Mouse (Mus musculus): ENCODE measurements around the gene Hnf1b. TPM values are rescaled to one million over a fixed set of nuclear protein-coding genes. Genes with fewer than 3 reads are reported as not detected.

The Hnf1b gene
- polyA plus RNA-seq, 1 experiment from 2014 or later, result 0.07 TPM

- 79% methylated on average over 6 of the region's 6 CpGs for whole genome bisulfite sequencing
These were observed 33.2 kb downstream of the Hnf1b start for GRCm38 (mm10) chr11:83883074-83883473.

DNA sequence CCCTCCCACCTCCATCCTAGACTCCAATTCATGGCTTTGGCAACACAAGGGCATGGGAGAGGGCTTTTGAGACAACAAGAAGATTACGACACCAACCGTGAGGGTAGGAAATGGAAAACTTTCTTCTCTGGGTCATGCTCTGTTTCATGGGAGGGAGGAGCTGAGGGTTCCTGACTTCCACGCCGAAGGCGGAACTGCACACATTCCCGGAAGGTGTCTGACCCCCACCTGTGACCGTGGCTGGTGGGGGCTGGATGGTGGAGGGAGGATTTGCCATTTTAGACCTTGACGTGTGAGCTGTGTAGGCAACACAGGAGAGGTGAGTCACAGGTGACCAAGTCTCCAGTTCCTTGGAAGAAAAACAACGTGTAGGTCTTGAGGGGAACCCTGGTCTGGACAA lies 33.9 kb downstream of the Hnf1b start:
- Histone ChIP-seq H3K4me1 (peaks cover 5% of the 10 kb centered on the region; the same call in 1 of the 2 replicates), H3K27ac (replicated peaks) (no peak overlapping the region), H3K27me3 (replicated peaks; ENCODE audit: low read depth, poor library complexity, severe bottlenecking) (no peaks in the 10 kb centered on the region), H3K9me3 (no peaks in the 10 kb centered on the region), H3K36me3 (replicated peaks) (no peaks in the 10 kb centered on the region), H3K4me3 (no peak overlapping the region)
- 89% methylated on average over 9 of the region's 9 CpGs for WGBS
- DNase-seq (ENCODE audit: low spot score), result no peak

More at GRCm38 (mm10) chr11:83883074-83883473, 33.2 kb downstream of the Hnf1b start:
- Histone ChIP-seq H3K9me3 (no peaks in the 10 kb centered on the region), H3K27ac (replicated peaks) (no peak overlapping the region), H3K27me3 (replicated peaks; ENCODE audit: low read depth, poor library complexity, severe bottlenecking) (no peaks in the 10 kb centered on the region), H3K36me3 (replicated peaks) (no peaks in the 10 kb centered on the region), H3K4me3 (no peak overlapping the region), H3K4me1 (peaks cover 5% of the 10 kb centered on the region; the same call in 1 of the 2 replicates)
- DNase-seq (ENCODE audit: low spot score), result no peak

DNA sequence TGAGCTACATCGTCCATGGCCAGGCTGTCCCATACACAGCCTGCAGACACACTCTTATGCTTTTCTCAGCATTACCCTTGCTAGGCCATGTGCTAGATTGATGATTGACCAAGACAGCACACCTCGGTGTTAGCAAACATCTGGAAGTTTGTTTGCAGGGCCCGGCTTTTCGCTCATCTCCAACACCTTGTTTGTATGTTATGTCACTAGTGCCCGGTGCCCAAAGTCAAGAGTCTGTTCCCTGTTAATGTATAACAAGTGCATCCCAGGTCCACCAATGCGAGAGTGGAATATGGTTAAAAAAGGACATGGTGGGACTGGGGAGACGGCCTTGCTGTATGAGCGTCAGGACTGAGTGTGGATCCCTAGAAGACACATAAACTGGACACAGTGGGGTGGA lies 35.3 kb downstream of the Hnf1b start:
- H3K9me3 ChIP-seq, result no peaks in the 10 kb centered on the region
- 91% methylated on average over 8 of the region's 8 CpGs for WGBS
- H3K4me3 ChIP-seq, result no peak overlapping the region
- H3K27ac ChIP-seq (replicated peaks), result no peak overlapping the region
- H3K27me3 ChIP-seq (replicated peaks; ENCODE audit: low read depth, poor library complexity, severe bottlenecking), result no peaks in the 10 kb centered on the region
- peaks cover 5% of the 10 kb centered on the region; the same call in 1 of the 2 replicates for H3K4me1 ChIP-seq
- no peak for DNase-seq (ENCODE audit: low spot score)
- H3K36me3 ChIP-seq (replicated peaks), result no peaks in the 10 kb centered on the region

DNA sequence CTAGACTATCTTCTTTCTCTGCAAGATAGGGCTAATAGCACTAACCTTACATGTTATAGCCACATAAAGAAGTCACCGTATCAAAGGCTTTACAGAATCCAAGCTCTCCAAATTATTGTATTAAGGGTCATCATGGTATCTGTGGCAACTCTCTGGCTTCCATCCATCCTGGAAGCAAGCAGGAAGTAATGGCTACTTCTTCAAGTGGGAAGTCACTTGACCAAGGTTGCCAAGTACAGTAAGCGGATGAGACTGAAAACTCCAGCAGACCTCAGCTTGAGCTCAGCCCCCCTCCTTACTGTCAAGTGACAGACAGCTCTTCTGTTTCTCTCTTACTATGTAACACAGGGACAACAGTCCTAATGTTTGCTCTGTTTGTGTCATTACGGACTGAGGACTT lies 36.9 kb downstream of the Hnf1b start:
- H3K4me1 ChIP-seq, result peaks cover 9% of the 10 kb centered on the region
- no peak overlapping the region for H3K27ac ChIP-seq (replicated peaks)
- no peak overlapping the region for H3K4me3 ChIP-seq
- no peaks in the 10 kb centered on the region for H3K27me3 ChIP-seq (replicated peaks; ENCODE audit: low read depth, poor library complexity, severe bottlenecking)
- WGBS, result 82% methylated on average over 3 of the region's 3 CpGs
- no peak for DNase-seq (ENCODE audit: low spot score)
- H3K36me3 ChIP-seq (replicated peaks), result no peaks in the 10 kb centered on the region
- H3K9me3 ChIP-seq, result no peaks in the 10 kb centered on the region

DNA sequence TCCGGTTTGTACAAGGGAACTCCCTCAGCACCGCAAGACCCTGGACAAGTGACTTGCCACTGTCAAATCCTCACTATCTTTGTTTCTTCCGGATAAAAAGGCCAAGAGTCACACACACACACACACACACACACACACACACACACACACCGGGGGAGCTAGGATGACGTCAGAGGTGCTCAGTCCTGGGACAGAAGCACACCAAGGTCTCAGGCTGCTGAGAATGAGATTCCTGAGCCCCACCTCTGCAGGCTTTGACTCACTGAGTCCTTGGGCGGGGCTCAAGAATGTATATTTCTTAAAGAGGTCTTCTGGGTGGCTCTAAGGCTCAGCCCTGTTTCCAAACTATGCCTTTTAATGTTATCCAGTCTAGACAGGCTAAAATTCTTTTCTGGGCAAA lies 41.5 kb downstream of the Hnf1b start:
- Histone ChIP-seq H3K27ac (replicated peaks) (no peak overlapping the region), H3K36me3 (replicated peaks) (no peaks in the 10 kb centered on the region), H3K9me3 (no peaks in the 10 kb centered on the region), H3K4me3 (no peak overlapping the region), H3K4me1 (peaks cover 21% of the 10 kb centered on the region), H3K27me3 (replicated peaks; ENCODE audit: low read depth, poor library complexity, severe bottlenecking) (no peaks in the 10 kb centered on the region)
- peak; percentile 14 for DNase-seq (ENCODE audit: low spot score)
- 47% methylated on average over 6 of the region's 6 CpGs for WGBS

GRCm38 (mm10) chr11:83893325-83893724 lies 43.5 kb downstream of the Hnf1b start:
- no peaks in the 10 kb centered on the region for H3K9me3 ChIP-seq
- H3K27me3 ChIP-seq (replicated peaks; ENCODE audit: low read depth, poor library complexity, severe bottlenecking), result no peaks in the 10 kb centered on the region
- no peak overlapping the region for H3K4me3 ChIP-seq
- H3K4me1 ChIP-seq, result peaks cover 21% of the 10 kb centered on the region
- no peaks in the 10 kb centered on the region for H3K36me3 ChIP-seq (replicated peaks)
- no peak overlapping the region for H3K27ac ChIP-seq (replicated peaks)
- WGBS, result 78% methylated on average over 9 of the region's 9 CpGs
- DNase-seq (ENCODE audit: low spot score), result no peak

DNA sequence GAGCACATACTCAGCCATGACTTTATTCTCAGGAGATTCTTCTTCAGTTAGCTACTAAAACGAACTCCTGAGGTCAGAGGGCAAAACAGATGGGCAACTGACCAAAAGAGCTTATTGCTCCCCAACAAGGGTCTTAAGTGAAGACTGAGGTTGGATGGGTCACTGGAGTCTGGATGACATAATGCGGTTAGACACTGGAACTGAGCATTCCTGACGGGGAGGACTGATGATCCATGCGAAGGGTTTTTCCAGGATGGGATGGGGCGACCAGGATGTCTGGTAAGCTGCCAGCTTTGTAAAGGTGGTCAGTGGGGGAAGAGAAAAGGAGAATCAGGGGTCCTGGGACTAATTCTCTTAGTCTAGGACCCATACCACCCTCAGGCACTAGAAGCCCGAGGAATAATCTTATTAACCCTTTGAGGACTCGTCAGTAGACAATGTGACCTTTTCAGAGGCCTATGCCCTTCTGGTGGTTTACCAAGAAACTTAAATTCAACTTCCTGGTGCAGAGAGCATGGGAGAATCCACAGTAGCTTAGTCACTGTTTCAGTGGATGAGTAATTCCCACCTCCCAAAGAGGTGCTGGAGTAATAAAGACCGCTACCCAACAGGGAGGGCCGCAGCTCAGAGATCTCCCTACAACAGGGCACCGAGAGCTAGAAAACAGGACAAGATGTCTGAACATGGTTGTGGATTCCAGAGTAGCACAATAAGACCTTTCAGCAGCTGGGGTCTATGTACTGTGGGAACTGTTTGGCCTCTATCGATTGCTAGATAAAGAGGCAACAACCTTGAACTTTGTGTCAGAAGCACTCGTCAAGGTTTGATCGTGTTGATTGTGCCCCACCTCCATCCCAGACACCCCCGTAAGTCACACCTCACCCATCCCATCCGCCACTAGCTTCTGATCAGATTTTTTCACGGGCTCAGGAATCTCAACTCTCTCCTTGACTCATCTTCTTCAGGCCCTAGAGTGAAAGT lies 46.9 kb downstream of the Hnf1b start:
- Histone ChIP-seq H3K4me1 (peaks cover 16% of the 10 kb centered on the region), H3K27me3 (replicated peaks; ENCODE audit: low read depth, poor library complexity, severe bottlenecking) (no peaks in the 10 kb centered on the region), H3K9me3 (no peaks in the 10 kb centered on the region), H3K27ac (replicated peaks) (no peak overlapping the region), H3K36me3 (replicated peaks) (no peaks in the 10 kb centered on the region), H3K4me3 (no peak overlapping the region)
- no peak for DNase-seq (ENCODE audit: low spot score)
- 79% methylated on average over 16 of the region's 16 CpGs for whole genome bisulfite sequencing

- Histone ChIP-seq H3K27ac (replicated peaks) (no peak overlapping the region), H3K4me3 (no peak overlapping the region), H3K4me1 (peaks cover 9% of the 10 kb centered on the region), H3K27me3 (replicated peaks; ENCODE audit: low read depth, poor library complexity, severe bottlenecking) (no peaks in the 10 kb centered on the region), H3K36me3 (replicated peaks) (no peaks in the 10 kb centered on the region), H3K9me3 (no peaks in the 10 kb centered on the region)
- DNase-seq (ENCODE audit: low spot score), result no peak
- 89% methylated on average over 7 of the region's 7 CpGs for WGBS
These were observed 47.7 kb downstream of the Hnf1b start for GRCm38 (mm10) chr11:83897569-83897968.

DNA sequence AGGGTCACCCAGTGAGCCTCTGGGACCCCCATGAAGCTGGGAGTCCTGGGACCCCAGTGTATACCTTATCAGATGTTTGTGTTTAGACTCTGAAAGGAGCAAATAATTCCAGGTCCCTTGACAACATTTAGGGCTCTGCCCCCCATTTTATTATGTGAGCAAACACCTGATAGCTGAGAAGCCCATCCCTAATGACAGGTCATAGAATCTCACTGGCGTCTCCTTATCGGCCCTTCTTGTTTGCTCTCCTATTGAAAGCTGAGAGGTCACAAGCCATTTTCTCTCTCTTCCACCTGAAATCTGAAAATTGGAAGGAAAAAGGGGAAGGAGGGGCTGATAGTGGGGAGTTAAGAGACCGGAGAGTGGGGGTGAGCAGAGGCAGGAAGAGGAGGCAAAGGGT lies 52.9 kb downstream of the Hnf1b start:
- whole genome bisulfite sequencing, result 85% methylated on average over 3 of the region's 3 CpGs
- Histone ChIP-seq H3K27ac (replicated peaks) (no peak overlapping the region), H3K36me3 (replicated peaks) (no peaks in the 10 kb centered on the region), H3K9me3 (no peaks in the 10 kb centered on the region), H3K27me3 (replicated peaks; ENCODE audit: low read depth, poor library complexity, severe bottlenecking) (no peaks in the 10 kb centered on the region), H3K4me1 (peaks cover 10% of the 10 kb centered on the region), H3K4me3 (no peak overlapping the region)
- DNase-seq (ENCODE audit: low spot score), result no peak

- Histone ChIP-seq H3K36me3 (replicated peaks) (no peaks in the 10 kb centered on the region), H3K27me3 (replicated peaks; ENCODE audit: low read depth, poor library complexity, severe bottlenecking) (no peaks in the 10 kb centered on the region), H3K9me3 (no peaks in the 10 kb centered on the region), H3K27ac (replicated peaks) (no peak overlapping the region), H3K4me3 (no peak overlapping the region), H3K4me1 (peaks cover 12% of the 10 kb centered on the region)
- no peak for DNase-seq (ENCODE audit: low spot score)
- WGBS, result 68% methylated on average over 5 of the region's 5 CpGs
These were observed 55.9 kb downstream of the Hnf1b start for GRCm38 (mm10) chr11:83905756-83906155.

GRCm38 (mm10) chr11:83908376-83908775 lies 58.5 kb downstream of the Hnf1b start:
- no peaks in the 10 kb centered on the region for H3K36me3 ChIP-seq (replicated peaks)
- no peak for DNase-seq (ENCODE audit: low spot score)
- no peak overlapping the region for H3K4me3 ChIP-seq
- 22% methylated on average over 7 of the region's 7 CpGs for WGBS
- H3K27ac ChIP-seq (replicated peaks), result no peak overlapping the region
- peaks cover 8% of the 10 kb centered on the region; the same call in 1 of the 2 replicates for H3K4me1 ChIP-seq
- H3K27me3 ChIP-seq (replicated peaks; ENCODE audit: low read depth, poor library complexity, severe bottlenecking), result no peaks in the 10 kb centered on the region
- no peaks in the 10 kb centered on the region for H3K9me3 ChIP-seq

- no peak overlapping the region for H3K4me3 ChIP-seq
- no peaks in the 10 kb centered on the region for H3K4me1 ChIP-seq
- H3K36me3 ChIP-seq (replicated peaks), result no peaks in the 10 kb centered on the region
- H3K27me3 ChIP-seq (replicated peaks; ENCODE audit: low read depth, poor library complexity, severe bottlenecking), result no peaks in the 10 kb centered on the region
- no peak overlapping the region for H3K27ac ChIP-seq (replicated peaks)
- WGBS, result 78% methylated on average over 8 of the region's 8 CpGs
- no peaks in the 10 kb centered on the region for H3K9me3 ChIP-seq
- DNase-seq (ENCODE audit: low spot score), result no peak
These were observed 64.0 kb downstream of the Hnf1b start for GRCm38 (mm10) chr11:83913824-83914311.

GRCm38 (mm10) chr11:83914501-83914900 lies 64.6 kb downstream of the Hnf1b start:
- DNase-seq (ENCODE audit: low spot score), result no peak
- no peak overlapping the region for H3K27ac ChIP-seq (replicated peaks)
- no peaks in the 10 kb centered on the region for H3K27me3 ChIP-seq (replicated peaks; ENCODE audit: low read depth, poor library complexity, severe bottlenecking)
- H3K4me1 ChIP-seq, result no peaks in the 10 kb centered on the region
- 89% methylated on average over 4 of the region's 4 CpGs for WGBS
- H3K36me3 ChIP-seq (replicated peaks), result no peaks in the 10 kb centered on the region
- no peaks in the 10 kb centered on the region for H3K9me3 ChIP-seq
- no peak overlapping the region for H3K4me3 ChIP-seq

All from embryonic facial prominence, embryonic 10.5 days (tissue).